Mouse (Mus musculus) thymus, postnatal 25 days (tissue): ENCODE measurements around the gene Trpm3.

ENCODE experiments used
- DNase-seq: peaks from one replicate; pipeline ENCODE4 v3.0.0; 2022

Gene Trpm3

GRCm38 (mm10) chr19:22931006-22931405 is 792.2 kb downstream of the Trpm3 start:
- DNase-seq = no peak

GRCm38 (mm10) chr19:22935067-22935466 is 796.2 kb downstream of the Trpm3 start:
- DNase-seq = no peak

- no peak for DNase-seq
These were observed 800.2 kb downstream of the Trpm3 start for GRCm38 (mm10) chr19:22938848-22939724.

DNA sequence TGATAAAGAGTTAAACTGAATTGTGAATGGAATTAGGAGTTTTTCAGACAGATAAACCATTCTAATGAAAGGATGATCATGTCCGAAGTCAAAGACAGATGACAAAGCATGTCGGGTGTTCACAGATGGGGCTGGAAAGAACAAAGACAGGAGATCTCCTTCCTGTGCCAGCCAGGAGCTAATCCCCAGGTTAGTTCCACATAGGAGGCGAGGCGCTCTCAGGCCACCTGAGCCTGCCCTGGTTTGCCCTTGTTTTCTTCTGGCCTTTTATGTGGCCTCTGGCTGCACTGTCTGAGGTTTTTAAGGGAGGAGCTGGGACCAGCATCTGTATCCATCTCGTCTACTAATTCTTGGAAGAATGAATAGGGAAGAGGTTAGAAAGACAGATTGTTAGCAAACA is 801.0 kb downstream of the Trpm3 start:
- no peak for DNase-seq

- peak; percentile 1 for DNase-seq
These were observed 801.6 kb downstream of the Trpm3 start for GRCm38 (mm10) chr19:22940487-22940886.

DNA sequence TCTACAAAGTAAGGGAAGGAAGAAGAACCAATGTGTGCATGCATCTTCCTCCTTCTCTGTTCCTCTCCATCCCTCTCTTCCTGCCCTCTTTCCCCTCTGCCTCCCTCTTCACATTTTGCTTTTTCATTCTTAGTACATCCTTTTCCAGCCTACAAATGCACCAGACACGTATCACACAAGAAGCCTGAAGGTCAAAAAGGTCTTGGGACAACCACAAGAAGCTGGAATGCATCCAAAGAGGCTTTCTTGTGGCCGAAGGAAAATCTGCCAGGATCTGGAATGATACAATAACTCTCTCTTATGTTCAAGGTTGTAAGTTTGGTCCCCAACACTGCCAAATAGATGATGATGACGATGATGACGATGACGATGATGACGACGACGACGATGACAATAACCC is 802.1 kb downstream of the Trpm3 start:
- DNase-seq = no peak

GRCm38 (mm10) chr19:22952480-22952879 is 813.6 kb downstream of the Trpm3 start:
- DNase-seq = no peak

GRCm38 (mm10) chr19:22953191-22953590 is 814.3 kb downstream of the Trpm3 start:
- DNase-seq = no peak

GRCm38 (mm10) chr19:22958414-22958813 is 819.6 kb downstream of the Trpm3 start:
- DNase-seq = no peak

GRCm38 (mm10) chr19:22960450-22961265 is 821.8 kb downstream of the Trpm3 start:
- no peak for DNase-seq

DNA sequence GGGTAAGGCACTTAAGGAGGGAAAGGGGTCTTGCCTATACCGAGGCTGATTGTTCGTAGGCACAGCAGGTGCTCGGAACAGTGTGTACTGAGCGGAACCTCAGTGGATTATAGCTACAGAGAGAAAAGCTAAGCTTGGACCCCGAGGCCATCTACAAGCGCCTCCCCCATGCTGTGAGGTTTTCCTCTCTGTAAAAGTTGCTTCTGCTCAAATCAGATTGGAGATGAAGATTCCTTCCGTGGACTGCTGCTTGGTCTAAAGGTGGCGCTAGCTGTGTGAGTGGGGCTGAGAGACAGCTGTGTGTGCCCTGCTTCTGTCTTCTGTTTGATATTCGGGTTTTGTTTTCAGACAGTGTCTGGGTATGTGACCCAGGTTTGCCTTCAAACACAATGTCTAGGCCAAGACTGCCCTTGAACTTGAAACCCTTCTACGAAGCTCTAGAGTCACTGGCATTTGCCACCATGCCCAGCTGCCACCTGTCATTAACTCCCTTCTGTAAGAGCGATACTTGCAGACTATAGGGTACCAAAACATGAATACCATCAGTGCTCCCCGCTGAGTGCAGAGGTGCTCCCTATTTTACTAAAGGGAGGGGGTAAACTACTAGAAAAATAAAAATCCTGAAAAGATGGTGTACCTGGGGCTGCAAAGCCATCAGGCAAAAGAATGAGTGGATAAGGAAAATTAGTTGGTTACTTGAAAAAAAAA is 823.3 kb downstream of the Trpm3 start:
- DNase-seq = no peak

DNA sequence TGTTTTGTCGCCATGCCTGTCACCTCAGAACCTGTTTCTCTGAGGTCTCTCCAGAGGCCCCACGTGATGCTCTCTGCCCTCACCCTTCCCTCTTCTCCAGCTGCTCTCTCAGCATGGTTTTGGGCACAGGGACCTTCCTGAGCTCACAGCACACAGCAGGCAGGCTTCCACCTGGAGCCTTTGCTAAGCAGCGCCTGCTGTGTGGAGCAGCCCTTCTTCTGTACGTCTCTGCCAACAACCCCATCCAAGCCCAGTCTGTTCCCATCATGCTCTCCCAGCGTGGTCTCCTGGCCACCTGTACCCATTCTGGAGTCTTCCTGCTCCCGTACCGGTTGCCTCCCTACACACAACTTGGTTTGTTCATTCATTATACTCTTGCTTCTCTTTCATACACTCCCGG is 823.9 kb downstream of the Trpm3 start:
- DNase-seq = no peak

DNA sequence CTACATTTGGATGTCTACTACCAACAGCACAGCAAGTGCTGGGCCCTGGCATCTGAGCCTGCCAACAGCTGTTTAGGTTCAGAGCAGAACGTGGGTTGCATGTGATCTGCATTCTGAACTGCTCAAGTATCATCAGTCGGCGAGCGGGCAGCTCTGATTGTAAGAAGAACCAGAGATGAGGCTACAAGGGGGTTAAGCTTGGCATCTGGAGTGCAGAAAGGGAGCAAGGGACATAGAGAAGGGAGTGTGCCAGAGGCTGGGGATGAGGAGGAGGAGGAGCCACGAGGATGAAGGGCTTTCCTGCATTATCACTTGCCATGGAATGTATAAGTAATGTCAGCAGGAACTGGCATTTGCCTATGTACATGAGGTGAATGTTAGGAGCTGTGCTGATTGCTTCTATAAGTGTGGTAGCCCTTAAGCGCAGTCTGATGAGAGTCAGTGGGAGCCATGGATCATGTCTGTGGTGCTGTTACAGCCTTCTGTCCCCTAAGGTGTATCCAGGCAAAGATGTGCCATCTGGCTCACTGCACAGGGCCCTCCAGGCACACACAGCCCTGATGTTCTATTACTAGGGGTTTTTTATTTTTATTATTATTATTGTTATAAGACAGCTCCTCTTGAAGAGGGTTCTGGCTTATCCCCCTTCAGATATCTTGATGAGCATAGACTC is 825.0 kb downstream of the Trpm3 start:
- DNase-seq = no peak

- DNase-seq = no peak
These were observed 826.6 kb downstream of the Trpm3 start for GRCm38 (mm10) chr19:22965470-22965869.

DNA sequence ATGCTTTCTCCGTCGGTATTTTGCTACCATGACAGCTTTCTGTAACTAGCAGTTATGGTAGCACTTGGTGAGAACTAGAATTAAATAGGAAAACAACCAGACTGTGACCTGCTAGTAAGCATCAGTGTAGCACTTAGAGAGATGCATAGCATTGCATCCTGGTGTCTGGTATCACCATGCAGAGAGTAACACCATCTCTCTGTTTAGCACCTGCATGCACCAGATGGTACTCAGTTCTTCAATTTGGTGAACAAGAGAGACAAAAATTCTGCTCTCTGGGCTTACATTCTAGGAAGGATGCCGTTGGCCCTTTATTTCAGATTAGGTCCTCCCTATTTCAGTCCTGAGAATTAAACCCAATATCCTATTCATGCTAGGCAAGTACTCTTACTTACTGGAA is 834.4 kb downstream of the Trpm3 start:
- DNase-seq = no peak

DNA sequence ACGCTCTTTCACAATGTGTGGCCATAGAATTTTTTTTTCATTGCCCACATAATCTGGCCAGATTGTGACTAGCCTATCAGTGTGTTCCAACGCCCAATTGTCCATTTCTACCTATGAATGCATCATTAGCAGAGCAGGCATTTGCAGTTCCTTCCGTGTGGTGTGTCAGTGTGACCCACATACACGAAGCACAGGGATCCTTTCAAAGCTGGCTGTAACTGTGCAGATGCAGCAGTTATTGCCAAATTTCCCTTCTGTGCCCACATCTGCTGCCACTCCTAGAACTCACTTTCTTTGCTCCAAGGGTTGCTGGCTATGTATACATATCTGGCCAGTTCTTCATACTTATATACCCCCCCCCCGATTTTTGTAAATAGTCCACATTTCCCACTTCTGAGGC is 834.9 kb downstream of the Trpm3 start:
- no peak for DNase-seq

- no peak for DNase-seq
These were observed 837.0 kb downstream of the Trpm3 start for GRCm38 (mm10) chr19:22975801-22976200.

DNA sequence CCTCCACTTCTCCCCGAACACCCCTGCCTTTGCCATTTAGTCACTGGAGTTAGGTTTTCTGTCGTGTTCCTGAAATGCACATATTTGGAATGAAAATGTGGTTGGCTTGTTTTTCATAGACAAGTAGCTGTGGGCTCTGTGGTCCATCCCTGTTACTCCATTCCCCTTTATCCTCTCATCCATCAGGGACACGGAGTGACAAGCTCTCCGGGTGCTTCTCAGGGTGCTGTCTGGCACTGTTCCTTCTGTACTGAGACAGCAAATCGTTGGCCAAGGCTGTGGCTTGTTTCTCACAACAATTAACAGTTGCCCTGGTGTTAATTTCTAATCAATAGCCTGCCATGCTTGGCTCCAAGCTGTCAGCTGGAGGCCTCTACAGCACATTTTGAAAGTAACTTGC is 838.7 kb downstream of the Trpm3 start:
- no peak for DNase-seq

DNA sequence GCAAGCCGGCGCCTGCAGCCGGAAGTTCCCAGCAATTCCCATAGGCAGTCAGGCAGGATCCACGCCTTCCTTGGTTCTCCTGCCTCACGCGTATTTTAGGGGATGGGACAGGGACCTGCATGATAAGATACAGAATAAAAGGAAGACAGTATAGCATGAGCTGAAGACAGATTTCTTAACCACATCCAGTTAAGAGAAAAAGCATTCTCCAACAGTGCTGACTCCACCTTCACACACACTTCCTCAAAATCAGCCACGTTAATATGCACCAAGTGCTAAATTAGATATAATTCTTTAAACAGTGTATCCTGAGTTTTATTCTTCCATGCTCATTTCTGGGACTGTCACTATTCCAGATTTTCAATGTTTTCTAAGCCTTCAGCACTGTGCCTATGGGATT is 839.9 kb downstream of the Trpm3 start:
- no peak for DNase-seq

DNA sequence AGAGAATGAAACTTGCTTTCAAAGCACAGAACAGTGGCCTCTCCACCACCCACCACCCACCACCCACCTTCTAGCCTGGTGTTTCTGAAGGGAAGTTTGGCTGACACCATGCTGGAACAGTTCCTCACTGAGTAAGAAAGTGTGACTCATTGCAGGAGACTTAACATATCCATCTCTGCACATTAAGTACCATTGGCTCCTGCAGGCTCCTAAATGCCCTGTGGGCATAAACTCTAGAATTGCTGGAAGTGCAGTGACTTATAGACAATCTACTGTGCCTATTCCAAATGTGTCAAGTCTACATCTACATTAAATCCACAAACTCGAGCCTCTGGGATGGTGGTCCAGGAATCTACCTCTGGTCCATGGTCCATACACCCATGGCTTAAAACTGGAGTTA is 840.3 kb downstream of the Trpm3 start:
- DNase-seq = no peak

- DNase-seq = no peak
These were observed 849.1 kb downstream of the Trpm3 start for GRCm38 (mm10) chr19:22987914-22988313.

- DNase-seq = no peak
These were observed 855.1 kb downstream of the Trpm3 start for GRCm38 (mm10) chr19:22993946-22994345.

DNA sequence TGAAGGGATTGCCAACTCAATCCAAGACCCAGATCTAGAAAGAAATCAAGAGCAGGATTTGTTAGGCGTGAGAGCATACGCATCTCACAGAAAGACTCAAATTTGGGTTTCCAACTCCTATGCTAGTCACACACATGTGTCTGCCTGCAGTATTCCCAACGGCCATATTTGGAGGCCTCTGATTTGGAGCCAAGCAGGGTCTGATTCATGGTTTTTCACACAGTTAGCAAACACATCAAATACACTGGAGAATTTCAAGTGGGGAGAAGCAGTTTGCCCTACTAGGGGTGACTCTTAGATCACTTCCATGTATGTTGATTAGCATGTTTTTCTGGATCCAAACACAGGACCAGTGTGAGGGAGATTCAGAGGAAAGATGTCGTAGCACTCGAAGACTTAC is 855.7 kb downstream of the Trpm3 start:
- no peak for DNase-seq
